Mouse (Mus musculus): ENCODE measurements around the gene Adk.

DNA sequence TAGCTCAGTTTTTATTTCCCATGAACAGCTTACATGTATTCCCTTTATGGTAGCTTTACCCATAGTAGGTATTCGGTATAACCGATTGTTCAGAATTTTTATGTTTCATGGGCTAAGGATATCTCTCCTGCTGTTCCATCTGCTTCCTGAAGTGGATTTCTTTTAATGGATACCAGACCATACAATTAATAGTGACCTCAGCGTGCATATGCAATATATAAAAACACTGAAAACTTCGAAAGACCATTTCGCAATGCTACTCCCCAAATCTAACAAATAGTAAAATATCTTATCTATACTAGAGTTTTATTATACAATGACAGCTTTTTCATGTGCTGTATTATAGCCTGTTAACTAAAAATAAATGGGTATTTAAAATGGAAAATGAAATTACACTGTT lies 232.5 kb downstream of the Adk start:
- TF ChIP-seq GATA1 (IDR thresholded peaks at IDR 0.05; ENCODE audit: low read length) (no peak), TAL1 (IDR thresholded peaks at IDR 0.05; ENCODE audit: low read length) (no peak)

Data from erythroblast, embryonic 14.5 days (primary cell).